In genomic region chr2:38783364-38783763, GRCm38 (mm10) we compare ENCODE assay signal across 24 mouse cellular contexts.
DNase-seq lines count a peak whose midpoint lies in the region; ATAC-seq and TF ChIP-seq lines count a peak whose summit lies in the region.
"Had no signal": no experiment of that assay in that cellular context is flagged by ENCODE, and none has a peak within 500 bp of the region (broad histone marks: within the 10 kb centered on the region; RNA-seq: fewer than 3 reads in every experiment).

No protein-coding gene starts in this region.

- H3K36me3 ChIP-seq in midbrain, embryonic 11.5 days (ENCODE audit: control insufficient read depth, insufficient read depth, low read length): no peaks in the 10 kb centered on the region
- no peaks in the 10 kb centered on the region for H3K36me3 ChIP-seq in midbrain, embryonic 15.5 days (replicated peaks)
- H3K36me3 ChIP-seq in liver, embryonic 15.5 days (replicated peaks): no peaks in the 10 kb centered on the region
- H3K36me3 ChIP-seq: heart, embryonic 10.5 days; hindbrain, embryonic 13.5 days; intestine, embryonic 15.5 days; limb, embryonic 10.5 days; neural tube, embryonic 12.5 days; stomach, embryonic 15.5 days had no signal

- no peaks in the 10 kb centered on the region for H3K9me3 ChIP-seq in midbrain, embryonic 11.5 days (ENCODE audit: control insufficient read depth, low read length)
- no peaks in the 10 kb centered on the region for H3K9me3 ChIP-seq in midbrain, embryonic 15.5 days
- no peaks in the 10 kb centered on the region for H3K9me3 ChIP-seq in liver, embryonic 15.5 days (replicated peaks)
- H3K9me3 ChIP-seq: forebrain, embryonic 13.5 days; heart, embryonic 10.5 days; hindbrain, embryonic 13.5 days; intestine, embryonic 15.5 days; limb, embryonic 10.5 days; megakaryocyte, embryonic 14.5 days; neural tube, embryonic 12.5 days; stomach, embryonic 15.5 days had no signal

- H3K4me2 ChIP-seq in midbrain, embryonic 11.5 days: peak overlapping the region; percentile 34
- H3K4me2 ChIP-seq in midbrain, embryonic 15.5 days: no peak overlapping the region
- H3K4me2 ChIP-seq in liver, embryonic 15.5 days: peak overlapping the region; percentile 41; the same call in 1 of the 2 replicates
- H3K4me2 ChIP-seq: forebrain, embryonic 13.5 days; hindbrain, embryonic 13.5 days; intestine, embryonic 15.5 days; neural tube, embryonic 12.5 days; stomach, embryonic 15.5 days had no signal

- DNase-seq in gastrocnemius, adult 2 months: no peak
- DNase-seq in gastrocnemius, postnatal 4 days (ENCODE audit: low spot score in 2 of 2): no peak
- DNase-seq in midbrain, embryonic 11.5 days (ENCODE audit: low spot score, missing footprints): peak; percentile 90
- DNase-seq in embryo, embryonic 9.5 days (ENCODE audit: extremely low spot score): peak; percentile 30
- DNase-seq in spleen, postnatal 36 days (ENCODE audit: low spot score in 2 of 2): no peak
- DNase-seq: adrenal gland, postnatal 10 days; cerebellum, adult 2 months; cerebellum, postnatal 25 days; kidney, adult 8-10 months; kidney, postnatal 10 days; lung, adult 18-20 months; right cerebral cortex, postnatal 4 days; thymus, postnatal 25 days had no signal

- H3K4me1 ChIP-seq in midbrain, embryonic 11.5 days (ENCODE audit: control insufficient read depth, insufficient read depth, low read length): peaks cover 32% of the 10 kb centered on the region
- peaks cover 9% of the 10 kb centered on the region for H3K4me1 ChIP-seq in midbrain, embryonic 15.5 days
- peaks cover 13% of the 10 kb centered on the region for H3K4me1 ChIP-seq in liver, embryonic 15.5 days (replicated peaks)
- H3K4me1 ChIP-seq: megakaryocyte, embryonic 14.5 days; stomach, embryonic 15.5 days had no signal

- peak overlapping the region; percentile 78; the same call in 1 of the 2 replicates for H3K27ac ChIP-seq in gastrocnemius, adult 2 months
- peak overlapping the region; percentile 56 for H3K27ac ChIP-seq in midbrain, embryonic 11.5 days (ENCODE audit: low read depth, low read length)
- H3K27ac ChIP-seq in midbrain, embryonic 15.5 days: no peak overlapping the region
- no peak overlapping the region for H3K27ac ChIP-seq in liver, embryonic 15.5 days (replicated peaks)
- H3K27ac ChIP-seq: forebrain, embryonic 13.5 days; heart, embryonic 10.5 days; hindbrain, embryonic 13.5 days; intestine, embryonic 15.5 days; neural tube, embryonic 12.5 days; stomach, embryonic 15.5 days had no signal

- intact Hi-C loops in gastrocnemius, adult 2 months (cut with DNase I): no loop called here

- peak overlapping the region; percentile 67 for H3K4me3 ChIP-seq in gastrocnemius, adult 2 months
- no peak overlapping the region for H3K4me3 ChIP-seq in midbrain, embryonic 11.5 days (ENCODE audit: low read depth, low read length)
- H3K4me3 ChIP-seq in midbrain, embryonic 15.5 days: no peak overlapping the region
- H3K4me3 ChIP-seq in liver, embryonic 15.5 days (replicated peaks): 0 out of 2 replicates have a peak overlapping the region, but pooled peaks have one; percentile 27
- H3K4me3 ChIP-seq: forebrain, embryonic 13.5 days; hindbrain, embryonic 13.5 days; intestine, embryonic 15.5 days; megakaryocyte, embryonic 14.5 days; neural tube, embryonic 12.5 days; stomach, embryonic 15.5 days had no signal

- H3K27me3 ChIP-seq in midbrain, embryonic 11.5 days (ENCODE audit: control insufficient read depth, insufficient read depth, low read length): no peaks in the 10 kb centered on the region
- H3K27me3 ChIP-seq in midbrain, embryonic 15.5 days (replicated peaks): no peaks in the 10 kb centered on the region
- H3K27me3 ChIP-seq in liver, embryonic 15.5 days: no peaks in the 10 kb centered on the region
- H3K27me3 ChIP-seq: hindbrain, embryonic 13.5 days; intestine, embryonic 15.5 days; megakaryocyte, embryonic 14.5 days; neural tube, embryonic 12.5 days; stomach, embryonic 15.5 days had no signal

- no peak for TF ChIP-seq CTCF in gastrocnemius, adult 2 months (IDR thresholded peaks at IDR 0.05)

- H3K9ac ChIP-seq in midbrain, embryonic 11.5 days (ENCODE audit: low read length): peak overlapping the region; percentile 46; the same call in 1 of the 2 replicates
- no peak overlapping the region for H3K9ac ChIP-seq in midbrain, embryonic 15.5 days
- no peak overlapping the region for H3K9ac ChIP-seq in liver, embryonic 15.5 days
- H3K9ac ChIP-seq: forebrain, embryonic 13.5 days; hindbrain, embryonic 13.5 days; intestine, embryonic 15.5 days; neural tube, embryonic 12.5 days; stomach, embryonic 15.5 days had no signal

- ATAC-seq in midbrain, embryonic 11.5 days (ENCODE audit: low FRiP score): no peak
- ATAC-seq in midbrain, embryonic 15.5 days (replicated peaks): no peak
- ATAC-seq in liver, embryonic 15.5 days (ENCODE audit: insufficient read depth): no peak
- ATAC-seq in megakaryocyte progenitor cell, adult 5-6 weeks (replicated peaks; ENCODE audit: poor library complexity): no peak
- ATAC-seq: forebrain, embryonic 13.5 days; intestine, embryonic 15.5 days had no signal

- WGBS in midbrain, embryonic 11.5 days: 16% methylated on average over 5 of the region's 5 CpGs
- 23% methylated on average over 5 of the region's 5 CpGs for WGBS in midbrain, embryonic 15.5 days
- WGBS in liver, embryonic 15.5 days (ENCODE audit: insufficient replicate concordance): 64% methylated on average over 5 of the region's 5 CpGs

Comparison
In these comparisons a context has a peak if more than half of its experiments do, and no peak if none do; other contexts are left out.
1. H3K27ac ChIP-seq: peak in gastrocnemius, adult 2 months (single experiment) and midbrain, embryonic 11.5 days (single experiment); none in midbrain, embryonic 15.5 days (single experiment) and liver, embryonic 15.5 days (single experiment).
2. DNase-seq: peak in midbrain, embryonic 11.5 days (single experiment) and embryo, embryonic 9.5 days (single experiment); none in gastrocnemius, adult 2 months (single experiment), gastrocnemius, postnatal 4 days (0 of 2) and spleen, postnatal 36 days (0 of 2).
3. H3K4me3 ChIP-seq: peak in gastrocnemius, adult 2 months (single experiment) and liver, embryonic 15.5 days (single experiment); none in midbrain, embryonic 11.5 days (single experiment) and midbrain, embryonic 15.5 days (single experiment).